Mouse (Mus musculus) embryonic fibroblast, embryonic 13.5 days (primary cell): ENCODE results near the gene Slc47a1.
"Not testable (repeated sequence)": the region's sequence is repeated elsewhere in the genome, so short reads cannot be mapped to it uniquely, and the experiment has no call there.

Source experiments
- CTCF ChIP-seq: IDR thresholded peaks from 2 replicates; pipeline ENCODE4 v1.5.1; 2011; ENCODE audit warnings: mild to moderate bottlenecking, control low read depth, low read length, moderate library complexity, borderline replicate concordance; ENCODE audit not compliant: insufficient read depth
- POLR2A ChIP-seq: IDR thresholded peaks from 2 replicates; pipeline ENCODE4 v1.6.1; 2011; ENCODE audit warnings: low read depth, mild to moderate bottlenecking, control low read depth, low read length, moderate library complexity

- not testable (repeated sequence) for TF ChIP-seq CTCF, POLR2A
Observed at GRCm38 (mm10) chr11:61304535-61304934, 73.6 kb downstream of the Slc47a1 start.
